ENCODE assay signal across 23 mouse cellular contexts in genomic region chr14:87171577-87171976, GRCm38 (mm10). TPM values are rescaled to one million over a fixed set of nuclear protein-coding genes. Genes with fewer than 3 reads are reported as not detected.
A peak's percentile ranks its signal among the peaks of the same experiment; 100 is the strongest.
DNase-seq lines count a peak whose midpoint lies in the region; ATAC-seq lines count a peak whose summit lies in the region.
"Had no signal": no experiment of that assay in that cellular context is flagged by ENCODE, and none has a peak within 500 bp of the region (broad histone marks: within the 10 kb centered on the region; RNA-seq: fewer than 3 reads in every experiment).

No protein-coding gene starts in this region.

- H3K9ac ChIP-seq in hindbrain, embryonic 11.5 days (ENCODE audit: low read depth, low read length) = no peak overlapping the region
- no peak overlapping the region for H3K9ac ChIP-seq in limb, embryonic 13.5 days
- no peak overlapping the region for H3K9ac ChIP-seq in neural tube, embryonic 13.5 days
- no peak overlapping the region for H3K9ac ChIP-seq in neural tube, embryonic 15.5 days (replicated peaks)
- H3K9ac ChIP-seq: embryonic facial prominence, embryonic 15.5 days; intestine, embryonic 15.5 days had no signal

- no peak overlapping the region for H3K27ac ChIP-seq in hindbrain, embryonic 11.5 days (ENCODE audit: low read depth, low read length)
- no peak overlapping the region for H3K27ac ChIP-seq in hindbrain, embryonic 10.5 days
- H3K27ac ChIP-seq in limb, embryonic 13.5 days = no peak overlapping the region
- no peak overlapping the region for H3K27ac ChIP-seq in limb, embryonic 10.5 days
- H3K27ac ChIP-seq in neural tube, embryonic 13.5 days (replicated peaks) = no peak overlapping the region
- H3K27ac ChIP-seq in neural tube, embryonic 15.5 days (replicated peaks) = no peak overlapping the region
- H3K27ac ChIP-seq: embryonic facial prominence, embryonic 15.5 days; forebrain, embryonic 10.5 days; heart, embryonic 10.5 days; intestine, embryonic 15.5 days had no signal

- 89% methylated on average over 6 of the region's 6 CpGs for WGBS in hindbrain, embryonic 11.5 days
- WGBS in hindbrain, embryonic 10.5 days = 90% methylated on average over 6 of the region's 6 CpGs
- 85% methylated on average over 6 of the region's 6 CpGs for WGBS in limb, embryonic 13.5 days
- WGBS in limb, embryonic 10.5 days = 92% methylated on average over 6 of the region's 6 CpGs
- 90% methylated on average over 6 of the region's 6 CpGs for WGBS in neural tube, embryonic 13.5 days
- 89% methylated on average over 6 of the region's 6 CpGs for WGBS in neural tube, embryonic 15.5 days

- DNase-seq in hindbrain, embryonic 11.5 days (ENCODE audit: low spot score) = no peak
- DNase-seq in hindbrain, embryonic 10.5 days (ENCODE audit: low spot score) = no peak
- DNase-seq in limb, embryonic 10.5 days (ENCODE audit: low spot score) = no peak
- no peak for DNase-seq in adrenal gland, adult (ENCODE audit: inconsistent age in 2 of 2, low spot score in 1 of 2)
- DNase-seq: adrenal gland, adult 8-10 months; cerebellum, adult 11 months; cerebellum, adult 8-10 months; cerebellum, postnatal 14 days; embryo, embryonic 11 days; gastrocnemius, postnatal 10 days; heart, adult 18-20 months; heart, postnatal 10 days; heart, postnatal 4 days had no signal

- no peaks in the 10 kb centered on the region for H3K27me3 ChIP-seq in hindbrain, embryonic 11.5 days (ENCODE audit: control insufficient read depth, insufficient read depth, low read length)
- H3K27me3 ChIP-seq in hindbrain, embryonic 10.5 days (ENCODE audit: insufficient read depth, poor library complexity, severe bottlenecking) = no peaks in the 10 kb centered on the region
- H3K27me3 ChIP-seq in limb, embryonic 13.5 days = no peaks in the 10 kb centered on the region
- no peaks in the 10 kb centered on the region for H3K27me3 ChIP-seq in limb, embryonic 10.5 days (ENCODE audit: low read depth, poor library complexity, severe bottlenecking)
- no peaks in the 10 kb centered on the region for H3K27me3 ChIP-seq in neural tube, embryonic 13.5 days
- no peaks in the 10 kb centered on the region for H3K27me3 ChIP-seq in neural tube, embryonic 15.5 days (replicated peaks)
- H3K27me3 ChIP-seq: embryonic facial prominence, embryonic 15.5 days; intestine, embryonic 15.5 days had no signal

- H3K9me3 ChIP-seq in hindbrain, embryonic 11.5 days (ENCODE audit: control insufficient read depth, low read length) = no peaks in the 10 kb centered on the region
- no peaks in the 10 kb centered on the region for H3K9me3 ChIP-seq in hindbrain, embryonic 10.5 days
- H3K9me3 ChIP-seq in limb, embryonic 13.5 days = no peaks in the 10 kb centered on the region
- no peaks in the 10 kb centered on the region for H3K9me3 ChIP-seq in limb, embryonic 10.5 days (replicated peaks)
- H3K9me3 ChIP-seq in neural tube, embryonic 13.5 days = no peaks in the 10 kb centered on the region
- no peaks in the 10 kb centered on the region for H3K9me3 ChIP-seq in neural tube, embryonic 15.5 days (replicated peaks)
- H3K9me3 ChIP-seq: embryonic facial prominence, embryonic 15.5 days; forebrain, embryonic 10.5 days; heart, embryonic 10.5 days; intestine, embryonic 15.5 days had no signal

- no peak overlapping the region for H3K4me3 ChIP-seq in hindbrain, embryonic 11.5 days (ENCODE audit: low read depth, low read length)
- no peak overlapping the region for H3K4me3 ChIP-seq in hindbrain, embryonic 10.5 days
- no peak overlapping the region for H3K4me3 ChIP-seq in limb, embryonic 13.5 days
- H3K4me3 ChIP-seq in limb, embryonic 10.5 days = no peak overlapping the region
- no peak overlapping the region for H3K4me3 ChIP-seq in neural tube, embryonic 13.5 days
- no peak overlapping the region for H3K4me3 ChIP-seq in neural tube, embryonic 15.5 days (replicated peaks)
- H3K4me3 ChIP-seq: embryonic facial prominence, embryonic 15.5 days; erythroblast, embryonic 14.5 days; forebrain, embryonic 10.5 days; heart, embryonic 10.5 days; intestine, embryonic 15.5 days had no signal

- peak; percentile 22; the same call in 1 of the 2 replicates for ATAC-seq in hindbrain, embryonic 11.5 days (ENCODE audit: low FRiP score)
- ATAC-seq in limb, embryonic 13.5 days (ENCODE audit: low FRiP score, low read depth) = peak; percentile 32; the same call in 1 of the 2 replicates
- ATAC-seq in neural tube, embryonic 13.5 days (ENCODE audit: low read depth) = peak; percentile 50; the same call in 1 of the 2 replicates
- ATAC-seq in neural tube, embryonic 15.5 days (ENCODE audit: low FRiP score) = no peak
- 0 out of 2 replicates have a peak, but pooled peaks have one; percentile 40 for ATAC-seq in monocyte, adult 5-6 weeks (replicated peaks; ENCODE audit: insufficient number of reproducible peaks, low FRiP score, low TSS enrichment, poor library complexity, severe bottlenecking)
- ATAC-seq: forebrain, embryonic 16.5 days; intestine, embryonic 15.5 days had no signal

- no peaks in the 10 kb centered on the region for H3K4me1 ChIP-seq in hindbrain, embryonic 11.5 days (replicated peaks; ENCODE audit: control insufficient read depth, insufficient read depth, low read length)
- no peaks in the 10 kb centered on the region for H3K4me1 ChIP-seq in hindbrain, embryonic 10.5 days (replicated peaks)
- no peaks in the 10 kb centered on the region for H3K4me1 ChIP-seq in limb, embryonic 13.5 days
- H3K4me1 ChIP-seq in limb, embryonic 10.5 days = no peaks in the 10 kb centered on the region
- H3K4me1 ChIP-seq in neural tube, embryonic 13.5 days (replicated peaks) = no peaks in the 10 kb centered on the region
- H3K4me1 ChIP-seq in neural tube, embryonic 15.5 days = no peaks in the 10 kb centered on the region
- H3K4me1 ChIP-seq: embryonic facial prominence, embryonic 15.5 days; forebrain, embryonic 10.5 days; heart, embryonic 10.5 days; intestine, embryonic 15.5 days had no signal

- H3K36me3 ChIP-seq in hindbrain, embryonic 11.5 days (ENCODE audit: control insufficient read depth, insufficient read depth, low read length) = no peaks in the 10 kb centered on the region
- H3K36me3 ChIP-seq in hindbrain, embryonic 10.5 days = no peaks in the 10 kb centered on the region
- H3K36me3 ChIP-seq in limb, embryonic 13.5 days = no peaks in the 10 kb centered on the region
- no peaks in the 10 kb centered on the region for H3K36me3 ChIP-seq in limb, embryonic 10.5 days
- no peaks in the 10 kb centered on the region for H3K36me3 ChIP-seq in neural tube, embryonic 13.5 days
- H3K36me3 ChIP-seq in neural tube, embryonic 15.5 days = no peaks in the 10 kb centered on the region
- H3K36me3 ChIP-seq: embryonic facial prominence, embryonic 15.5 days; forebrain, embryonic 10.5 days; heart, embryonic 10.5 days; intestine, embryonic 15.5 days had no signal

- H3K4me2 ChIP-seq in hindbrain, embryonic 11.5 days (replicated peaks; ENCODE audit: low read depth, low read length) = no peak overlapping the region
- no peak overlapping the region for H3K4me2 ChIP-seq in limb, embryonic 13.5 days (replicated peaks)
- H3K4me2 ChIP-seq in neural tube, embryonic 13.5 days = no peak overlapping the region
- H3K4me2 ChIP-seq in neural tube, embryonic 15.5 days = no peak overlapping the region
- H3K4me2 ChIP-seq: embryonic facial prominence, embryonic 15.5 days; intestine, embryonic 15.5 days had no signal

RNA-seq across cellular contexts. Expression of gene Diaph3, which starts 30.5 kb away (rescaled TPM):
- 8.2 and 20.3 TPM in 2 replicates for polyA plus RNA-seq in hindbrain, embryonic 11.5 days (2014; fragmentation: Nextera tagmentation; extraction: Ambion mirVana)
- polyA plus RNA-seq in hindbrain, embryonic 10.5 days (2016; fragmentation: Nextera tagmentation; extraction: Ambion mirVana) = 6.4 and 13.2 TPM in 2 replicates
- 12.3 and 13.1 TPM in 2 replicates for polyA plus RNA-seq in limb, embryonic 13.5 days (2015; fragmentation: Nextera tagmentation; extraction: Ambion mirVana)
- polyA plus RNA-seq in limb, embryonic 10.5 days (2016; fragmentation: Nextera tagmentation; extraction: Ambion mirVana) = 10.7 and 12.6 TPM in 2 replicates
- 3.0 and 4.7 TPM in 2 replicates for polyA plus RNA-seq in neural tube, embryonic 13.5 days (2015; fragmentation: Nextera tagmentation; extraction: Ambion mirVana)
- polyA plus RNA-seq in neural tube, embryonic 15.5 days (2015; fragmentation: Nextera tagmentation; extraction: Ambion mirVana) = 3.0 and 4.9 TPM in 2 replicates
- total RNA-seq in monocyte, adult 5-6 weeks (2017) = 3.7 to 5.2 TPM (median 4.3 TPM) in 3 replicates
